Mouse (Mus musculus): Measurements from ENCODE around the gene Zbtb48. TPM values are rescaled to one million over a fixed set of nuclear protein-coding genes. Genes with fewer than 3 reads are reported as not detected.

Gene Zbtb48
- polyA plus RNA-seq, 1 experiment from 2014 or later = 11.6 TPM

GRCm38 (mm10) chr4:152026751-152027508 lies 541 bp downstream of the Zbtb48 start:
- peak overlapping the region; percentile 90 for H3K9ac ChIP-seq
- 3% methylated on average over 30 of the region's 41 CpGs for WGBS
- H3K36me3 ChIP-seq = peaks cover 42% of the 10 kb centered on the region
- peaks cover 45% of the 10 kb centered on the region for H3K4me1 ChIP-seq
- H3K27me3 ChIP-seq (replicated peaks) = peaks cover 6% of the 10 kb centered on the region
- peak overlapping the region; percentile 78 for H3K27ac ChIP-seq (replicated peaks)
- ATAC-seq (ENCODE audit: extremely low read depth, insufficient number of reproducible peaks, low FRiP score, low TSS enrichment) = peak; percentile 22
- peak overlapping the region; percentile 99 for H3K4me2 ChIP-seq
- no peaks in the 10 kb centered on the region for H3K9me3 ChIP-seq
- H3K4me3 ChIP-seq = peak overlapping the region; percentile 88

GRCm38 (mm10) chr4:152024525-152024924 lies 2.9 kb downstream of the Zbtb48 start:
- peaks cover 66% of the 10 kb centered on the region for H3K36me3 ChIP-seq
- no peaks in the 10 kb centered on the region for H3K27me3 ChIP-seq (replicated peaks)
- H3K4me3 ChIP-seq = no peak overlapping the region
- 93% methylated on average over 11 of the region's 11 CpGs for WGBS
- peaks cover 42% of the 10 kb centered on the region for H3K4me1 ChIP-seq
- peak overlapping the region; percentile 90; the same call in 1 of the 2 replicates for H3K9ac ChIP-seq
- H3K9me3 ChIP-seq = no peaks in the 10 kb centered on the region
- no peak for ATAC-seq (ENCODE audit: extremely low read depth, insufficient number of reproducible peaks, low FRiP score, low TSS enrichment)
- no peak overlapping the region for H3K4me2 ChIP-seq
- H3K27ac ChIP-seq (replicated peaks) = no peak overlapping the region

- Histone ChIP-seq H3K27me3 (replicated peaks) (no peaks in the 10 kb centered on the region), H3K4me3 (no peak overlapping the region), H3K4me1 (peaks cover 30% of the 10 kb centered on the region), H3K27ac (replicated peaks) (no peak overlapping the region), H3K9ac (0 out of 2 replicates have a peak overlapping the region, but pooled peaks have one; percentile 33), H3K36me3 (peaks cover 86% of the 10 kb centered on the region), H3K9me3 (no peaks in the 10 kb centered on the region), H3K4me2 (no peak overlapping the region)
- no peak for ATAC-seq (ENCODE audit: extremely low read depth, insufficient number of reproducible peaks, low FRiP score, low TSS enrichment)
- WGBS = 76% methylated on average over 8 of the region's 8 CpGs
Measured at GRCm38 (mm10) chr4:152022506-152022905, 5.0 kb downstream of the Zbtb48 start.

GRCm38 (mm10) chr4:152021568-152022097 lies 5.8 kb downstream of the Zbtb48 start:
- H3K4me3 ChIP-seq = no peak overlapping the region
- peaks cover 25% of the 10 kb centered on the region for H3K4me1 ChIP-seq
- H3K9ac ChIP-seq = no peak overlapping the region
- 71% methylated on average over 12 of the region's 12 CpGs for WGBS
- no peak for ATAC-seq (ENCODE audit: extremely low read depth, insufficient number of reproducible peaks, low FRiP score, low TSS enrichment)
- H3K27me3 ChIP-seq (replicated peaks) = no peaks in the 10 kb centered on the region
- no peak overlapping the region for H3K4me2 ChIP-seq
- peaks cover 95% of the 10 kb centered on the region for H3K36me3 ChIP-seq
- H3K9me3 ChIP-seq = no peaks in the 10 kb centered on the region
- no peak overlapping the region for H3K27ac ChIP-seq (replicated peaks)

GRCm38 (mm10) chr4:152020024-152020423 lies 7.4 kb downstream of the Zbtb48 start:
- Histone ChIP-seq H3K4me2 (no peak overlapping the region), H3K4me3 (no peak overlapping the region), H3K36me3 (peaks cover 100% of the 10 kb centered on the region), H3K27me3 (replicated peaks) (no peaks in the 10 kb centered on the region), H3K4me1 (peaks cover 9% of the 10 kb centered on the region), H3K27ac (replicated peaks) (no peak overlapping the region), H3K9me3 (no peaks in the 10 kb centered on the region), H3K9ac (no peak overlapping the region)
- WGBS = 84% methylated on average over 21 of the region's 21 CpGs
- no peak for ATAC-seq (ENCODE audit: extremely low read depth, insufficient number of reproducible peaks, low FRiP score, low TSS enrichment)

GRCm38 (mm10) chr4:152019073-152019472 lies 8.4 kb downstream of the Zbtb48 start:
- WGBS = 78% methylated on average over 6 of the region's 6 CpGs
- no peak overlapping the region for H3K4me3 ChIP-seq
- no peak overlapping the region for H3K27ac ChIP-seq (replicated peaks)
- no peak for ATAC-seq (ENCODE audit: extremely low read depth, insufficient number of reproducible peaks, low FRiP score, low TSS enrichment)
- no peaks in the 10 kb centered on the region for H3K9me3 ChIP-seq
- H3K36me3 ChIP-seq = peaks cover 100% of the 10 kb centered on the region
- no peak overlapping the region for H3K4me2 ChIP-seq
- 0 out of 2 replicates have a peak overlapping the region, but pooled peaks have one; percentile 16 for H3K9ac ChIP-seq
- H3K4me1 ChIP-seq = peaks cover 2% of the 10 kb centered on the region
- H3K27me3 ChIP-seq (replicated peaks) = no peaks in the 10 kb centered on the region

- Histone ChIP-seq H3K4me1 (peaks cover 42% of the 10 kb centered on the region), H3K36me3 (peaks cover 69% of the 10 kb centered on the region), H3K4me3 (peak overlapping the region; percentile 24), H3K9me3 (no peaks in the 10 kb centered on the region), H3K27me3 (replicated peaks) (no peaks in the 10 kb centered on the region), H3K9ac (peak overlapping the region; percentile 69), H3K27ac (replicated peaks) (peak overlapping the region; percentile 80), H3K4me2 (peak overlapping the region; percentile 99)
- WGBS = 64% methylated on average over 12 of the region's 12 CpGs
- no peak for ATAC-seq (ENCODE audit: extremely low read depth, insufficient number of reproducible peaks, low FRiP score, low TSS enrichment)
Measured at GRCm38 (mm10) chr4:152013036-152013813, 14.2 kb downstream of the Zbtb48 start.

- Histone ChIP-seq H3K36me3 (peaks cover 58% of the 10 kb centered on the region), H3K27ac (replicated peaks) (peak overlapping the region; percentile 80; the same call in 1 of the 2 replicates), H3K27me3 (replicated peaks) (no peaks in the 10 kb centered on the region), H3K4me2 (peak overlapping the region; percentile 99), H3K4me1 (peaks cover 53% of the 10 kb centered on the region), H3K4me3 (peak overlapping the region; percentile 87), H3K9ac (peak overlapping the region; percentile 94), H3K9me3 (no peaks in the 10 kb centered on the region)
- 78% methylated on average over 16 of the region's 16 CpGs for WGBS
- ATAC-seq (ENCODE audit: extremely low read depth, insufficient number of reproducible peaks, low FRiP score, low TSS enrichment) = no peak
Measured at GRCm38 (mm10) chr4:152012109-152012508, 15.4 kb downstream of the Zbtb48 start.

- Histone ChIP-seq H3K36me3 (peaks cover 50% of the 10 kb centered on the region), H3K27me3 (replicated peaks) (no peaks in the 10 kb centered on the region), H3K9ac (peak overlapping the region; percentile 94), H3K4me1 (peaks cover 62% of the 10 kb centered on the region), H3K9me3 (no peaks in the 10 kb centered on the region), H3K4me2 (peak overlapping the region; percentile 99), H3K27ac (replicated peaks) (peak overlapping the region; percentile 95), H3K4me3 (peak overlapping the region; percentile 87)
- WGBS = 42% methylated on average over 8 of the region's 8 CpGs
- ATAC-seq (ENCODE audit: extremely low read depth, insufficient number of reproducible peaks, low FRiP score, low TSS enrichment) = no peak
Measured at GRCm38 (mm10) chr4:152011171-152011760, 16.2 kb downstream of the Zbtb48 start.

- Histone ChIP-seq H3K9ac (peak overlapping the region; percentile 94), H3K4me1 (peaks cover 62% of the 10 kb centered on the region), H3K9me3 (no peaks in the 10 kb centered on the region), H3K4me3 (peak overlapping the region; percentile 87), H3K4me2 (peak overlapping the region; percentile 99), H3K36me3 (peaks cover 44% of the 10 kb centered on the region), H3K27me3 (replicated peaks) (no peaks in the 10 kb centered on the region), H3K27ac (replicated peaks) (peak overlapping the region; percentile 95)
- ATAC-seq (ENCODE audit: extremely low read depth, insufficient number of reproducible peaks, low FRiP score, low TSS enrichment) = peak; percentile 2; the same call in 1 of the 2 replicates
- WGBS = 3% methylated on average over 13 of the region's 13 CpGs
Measured at GRCm38 (mm10) chr4:152010707-152011134, 16.8 kb downstream of the Zbtb48 start.

Measured in heart, embryonic 13.5 days (tissue).